Mouse (Mus musculus): ENCODE data around the gene Acmsd. TPM values are rescaled to one million over a fixed set of nuclear protein-coding genes. Genes with fewer than 3 reads are reported as not detected.

Acmsd gene
- not detected in 2 replicates for polyA plus RNA-seq (2015; fragmentation: Nextera tagmentation; extraction: Ambion mirVana)

- H3K9ac ChIP-seq (replicated peaks): no peak within 1 kb of the TSS
- H3K4me1 ChIP-seq: no peaks in the 10 kb centered on the region
- ATAC-seq (ENCODE audit: low FRiP score): no peak
- WGBS: 93% methylated on average over 4 of the region's 4 CpGs
- H3K4me3 ChIP-seq (replicated peaks): no peak within 1 kb of the TSS
- H3K27ac ChIP-seq (replicated peaks): no peak within 1 kb of the TSS
- H3K36me3 ChIP-seq: no peaks in the 10 kb centered on the region
- no peaks in the 10 kb centered on the region for H3K27me3 ChIP-seq (replicated peaks)
- no peak within 1 kb of the TSS for H3K4me2 ChIP-seq
- H3K9me3 ChIP-seq (replicated peaks): no peaks in the 10 kb centered on the region; the same call in 1 of the 2 replicates
Observed at GRCm38 (mm10) chr1:127729096-127729495, at the start of gene Acmsd. Gene Acmsd (plus strand): TSS chr1:127729413.

- Histone ChIP-seq H3K9me3 (replicated peaks) (no peaks in the 10 kb centered on the region), H3K27ac (replicated peaks) (peak within 1 kb of the TSS; percentile 74), H3K4me3 (replicated peaks) (peak within 1 kb of the TSS; percentile 62), H3K36me3 (no peaks in the 10 kb centered on the region), H3K9ac (replicated peaks) (peak within 1 kb of the TSS; percentile 64; the same call in 1 of the 2 replicates), H3K27me3 (replicated peaks) (peaks cover 27% of the 10 kb centered on the region), H3K4me1 (peaks cover 36% of the 10 kb centered on the region), H3K4me2 (peak within 1 kb of the TSS; percentile 80)
- no peak for ATAC-seq (ENCODE audit: low FRiP score)
- WGBS: 13% methylated on average over 18 of the region's 18 CpGs
Observed at GRCm38 (mm10) chr1:127679498-127680133, 49.6 kb upstream of the Acmsd start, which contains the start of gene Tmem163. Gene Tmem163 (minus strand): TSS chr1:127679548.

- H3K27me3 ChIP-seq (replicated peaks): no peaks in the 10 kb centered on the region
- no peaks in the 10 kb centered on the region for H3K36me3 ChIP-seq
- no peak overlapping the region for H3K4me2 ChIP-seq
- H3K9me3 ChIP-seq (replicated peaks): no peaks in the 10 kb centered on the region
- H3K4me1 ChIP-seq: no peaks in the 10 kb centered on the region
- H3K27ac ChIP-seq (replicated peaks): no peak overlapping the region
- WGBS: 29% methylated on average over 2 of the region's 2 CpGs
- no peak overlapping the region for H3K9ac ChIP-seq (replicated peaks)
- H3K4me3 ChIP-seq (replicated peaks): no peak overlapping the region
- no peak for ATAC-seq (ENCODE audit: low FRiP score)
Observed at GRCm38 (mm10) chr1:127696533-127696932, 32.7 kb upstream of the Acmsd start.

GRCm38 (mm10) chr1:127702187-127702586, 27.0 kb upstream of the Acmsd start:
- Histone ChIP-seq H3K4me1 (no peaks in the 10 kb centered on the region), H3K9ac (replicated peaks) (no peak overlapping the region), H3K4me2 (no peak overlapping the region), H3K36me3 (no peaks in the 10 kb centered on the region), H3K27me3 (replicated peaks) (no peaks in the 10 kb centered on the region), H3K9me3 (replicated peaks) (no peaks in the 10 kb centered on the region), H3K4me3 (replicated peaks) (no peak overlapping the region), H3K27ac (replicated peaks) (no peak overlapping the region)
- 76% methylated on average over 1 of the region's 1 CpGs for WGBS
- ATAC-seq (ENCODE audit: low FRiP score): no peak

GRCm38 (mm10) chr1:127706269-127706668, 22.9 kb upstream of the Acmsd start:
- no peaks in the 10 kb centered on the region for H3K9me3 ChIP-seq (replicated peaks)
- H3K4me3 ChIP-seq (replicated peaks): no peak overlapping the region
- no peak for ATAC-seq (ENCODE audit: low FRiP score)
- H3K27ac ChIP-seq (replicated peaks): no peak overlapping the region
- no peak overlapping the region for H3K4me2 ChIP-seq
- H3K36me3 ChIP-seq: no peaks in the 10 kb centered on the region
- 59% methylated on average over 5 of the region's 5 CpGs for WGBS
- no peaks in the 10 kb centered on the region for H3K27me3 ChIP-seq (replicated peaks)
- H3K4me1 ChIP-seq: no peaks in the 10 kb centered on the region
- H3K9ac ChIP-seq (replicated peaks): no peak overlapping the region

- Histone ChIP-seq H3K4me3 (replicated peaks) (no peak overlapping the region), H3K4me2 (no peak overlapping the region), H3K36me3 (no peaks in the 10 kb centered on the region), H3K9me3 (replicated peaks) (no peaks in the 10 kb centered on the region), H3K27me3 (replicated peaks) (no peaks in the 10 kb centered on the region), H3K9ac (replicated peaks) (no peak overlapping the region), H3K27ac (replicated peaks) (no peak overlapping the region), H3K4me1 (no peaks in the 10 kb centered on the region)
- ATAC-seq (ENCODE audit: low FRiP score): no peak
- WGBS: 91% methylated on average over 8 of the region's 8 CpGs
Observed at GRCm38 (mm10) chr1:127716441-127716840, 12.8 kb upstream of the Acmsd start.

- Histone ChIP-seq H3K4me1 (no peaks in the 10 kb centered on the region), H3K36me3 (no peaks in the 10 kb centered on the region), H3K4me2 (no peak overlapping the region), H3K27me3 (replicated peaks) (no peaks in the 10 kb centered on the region), H3K9ac (replicated peaks) (no peak overlapping the region), H3K4me3 (replicated peaks) (no peak overlapping the region), H3K27ac (replicated peaks) (no peak overlapping the region), H3K9me3 (replicated peaks) (no peaks in the 10 kb centered on the region)
- WGBS: 88% methylated on average over 1 of the region's 1 CpGs
- no peak for ATAC-seq (ENCODE audit: low FRiP score)
Observed at GRCm38 (mm10) chr1:127718290-127718689, 10.9 kb upstream of the Acmsd start.

- H3K9me3 ChIP-seq (replicated peaks): no peaks in the 10 kb centered on the region
- H3K36me3 ChIP-seq: no peaks in the 10 kb centered on the region
- no peak overlapping the region for H3K4me2 ChIP-seq
- H3K27ac ChIP-seq (replicated peaks): no peak overlapping the region
- ATAC-seq (ENCODE audit: low FRiP score): no peak
- H3K4me1 ChIP-seq: no peaks in the 10 kb centered on the region
- H3K4me3 ChIP-seq (replicated peaks): no peak overlapping the region
- WGBS: 44% methylated on average over 2 of the region's 2 CpGs
- H3K27me3 ChIP-seq (replicated peaks): no peaks in the 10 kb centered on the region
- no peak overlapping the region for H3K9ac ChIP-seq (replicated peaks)
Observed at GRCm38 (mm10) chr1:127723596-127723995, 5.6 kb upstream of the Acmsd start.

- Histone ChIP-seq H3K27ac (replicated peaks) (no peak overlapping the region), H3K9me3 (replicated peaks) (no peaks in the 10 kb centered on the region; the same call in 1 of the 2 replicates), H3K27me3 (replicated peaks) (no peaks in the 10 kb centered on the region), H3K36me3 (no peaks in the 10 kb centered on the region), H3K4me2 (no peak overlapping the region), H3K4me3 (replicated peaks) (no peak overlapping the region), H3K9ac (replicated peaks) (no peak overlapping the region), H3K4me1 (no peaks in the 10 kb centered on the region)
- no peak for ATAC-seq (ENCODE audit: low FRiP score)
- 31% methylated on average over 3 of the region's 3 CpGs for WGBS
Observed at GRCm38 (mm10) chr1:127731086-127731485, 1.9 kb downstream of the Acmsd start.

- Histone ChIP-seq H3K36me3 (no peaks in the 10 kb centered on the region), H3K9me3 (replicated peaks) (no peaks in the 10 kb centered on the region; the same call in 1 of the 2 replicates), H3K9ac (replicated peaks) (no peak overlapping the region), H3K4me2 (no peak overlapping the region), H3K27ac (replicated peaks) (no peak overlapping the region), H3K27me3 (replicated peaks) (no peaks in the 10 kb centered on the region), H3K4me3 (replicated peaks) (no peak overlapping the region), H3K4me1 (no peaks in the 10 kb centered on the region)
- WGBS: 86% methylated on average over 3 of the region's 3 CpGs
- no peak for ATAC-seq (ENCODE audit: low FRiP score)
Observed at GRCm38 (mm10) chr1:127732435-127732834, 3.2 kb downstream of the Acmsd start.

- no peak for ATAC-seq (ENCODE audit: low FRiP score)
Observed at GRCm38 (mm10) chr1:127732841-127733240, 3.6 kb downstream of the Acmsd start.

GRCm38 (mm10) chr1:127735356-127735755, 6.1 kb downstream of the Acmsd start:
- WGBS: 76% methylated on average over 3 of the region's 3 CpGs
- H3K27me3 ChIP-seq (replicated peaks): no peaks in the 10 kb centered on the region
- H3K9me3 ChIP-seq (replicated peaks): no peaks in the 10 kb centered on the region
- no peak overlapping the region for H3K27ac ChIP-seq (replicated peaks)
- ATAC-seq (ENCODE audit: low FRiP score): no peak
- no peak overlapping the region for H3K4me2 ChIP-seq
- H3K36me3 ChIP-seq: no peaks in the 10 kb centered on the region
- no peak overlapping the region for H3K9ac ChIP-seq (replicated peaks)
- no peaks in the 10 kb centered on the region for H3K4me1 ChIP-seq
- H3K4me3 ChIP-seq (replicated peaks): no peak overlapping the region

More at GRCm38 (mm10) chr1:127732841-127733240, 3.6 kb downstream of the Acmsd start:
- Histone ChIP-seq H3K4me3 (replicated peaks) (no peak overlapping the region), H3K36me3 (no peaks in the 10 kb centered on the region), H3K27me3 (replicated peaks) (no peaks in the 10 kb centered on the region), H3K27ac (replicated peaks) (no peak overlapping the region), H3K9me3 (replicated peaks) (no peaks in the 10 kb centered on the region; the same call in 1 of the 2 replicates), H3K9ac (replicated peaks) (no peak overlapping the region), H3K4me2 (no peak overlapping the region), H3K4me1 (no peaks in the 10 kb centered on the region)
- 76% methylated on average over 3 of the region's 3 CpGs for WGBS

All from neural tube, embryonic 15.5 days (tissue).